Mouse (Mus musculus) layer of hippocampus, postnatal 10 days (tissue): ENCODE measurements around the gene Wipi1. TPM values are rescaled to one million over a fixed set of nuclear protein-coding genes. Genes with fewer than 3 reads are reported as not detected.

ENCODE experiments used
- DNase-seq, 2 experiments: peaks; one replicate each; pipeline ENCODE4 v3.0.0; 2021; ENCODE audit warnings: low spot score in 2 of 2
- total RNA-seq, 2 experiments: library from RNA; stranded (reverse); gene quantifications; 2 replicates each; pipeline ENCODE4 v1.2.3; 2021

The Wipi1 gene
- total RNA-seq, 2 experiments from 2014 or later, result 22.0 to 24.3 TPM

GRCm38 (mm10) chr11:109583986-109584385 is 27.8 kb downstream of the Wipi1 start:
- DNase-seq, result no peak

GRCm38 (mm10) chr11:109579999-109580398 is 31.8 kb downstream of the Wipi1 start:
- no peak for DNase-seq

- DNase-seq, result no peak
Observed at GRCm38 (mm10) chr11:109578536-109578935, 33.2 kb downstream of the Wipi1 start.

- DNase-seq, result no peak
Observed at GRCm38 (mm10) chr11:109575832-109576231, 35.9 kb downstream of the Wipi1 start.

- no peak for DNase-seq
Observed at GRCm38 (mm10) chr11:109574604-109575003, 37.2 kb downstream of the Wipi1 start.

- DNase-seq, result no peak
Observed at GRCm38 (mm10) chr11:109572051-109572450, 39.7 kb downstream of the Wipi1 start.

GRCm38 (mm10) chr11:109569809-109570208 is 42.0 kb downstream of the Wipi1 start:
- DNase-seq, result no peak

GRCm38 (mm10) chr11:109569007-109569618 is 42.7 kb downstream of the Wipi1 start:
- no peak for DNase-seq

GRCm38 (mm10) chr11:109564466-109565214 is 47.1 kb downstream of the Wipi1 start:
- no peak for DNase-seq

GRCm38 (mm10) chr11:109563708-109564107 is 48.1 kb downstream of the Wipi1 start:
- DNase-seq, result no peak

GRCm38 (mm10) chr11:109561445-109561844 is 50.3 kb downstream of the Wipi1 start:
- no peak for DNase-seq

GRCm38 (mm10) chr11:109560793-109561257 is 50.9 kb downstream of the Wipi1 start:
- peak; percentile 19 to 27 for DNase-seq

GRCm38 (mm10) chr11:109559241-109559640 is 52.5 kb downstream of the Wipi1 start:
- DNase-seq, result no peak

GRCm38 (mm10) chr11:109557419-109557818 is 54.3 kb downstream of the Wipi1 start:
- no peak for DNase-seq

- DNase-seq, result no peak
Observed at GRCm38 (mm10) chr11:109556130-109556529, 55.6 kb downstream of the Wipi1 start.

GRCm38 (mm10) chr11:109554443-109554842 is 57.3 kb downstream of the Wipi1 start:
- no peak for DNase-seq

- no peak for DNase-seq
Observed at GRCm38 (mm10) chr11:109553921-109554320, 57.8 kb downstream of the Wipi1 start.

GRCm38 (mm10) chr11:109549599-109550290 is 62.0 kb downstream of the Wipi1 start:
- no peak for DNase-seq

- DNase-seq, result no peak
Observed at GRCm38 (mm10) chr11:109547652-109548051, 64.1 kb downstream of the Wipi1 start.

GRCm38 (mm10) chr11:109546305-109547001 is 65.3 kb downstream of the Wipi1 start:
- DNase-seq, result no peak

GRCm38 (mm10) chr11:109545700-109546143 is 66.0 kb downstream of the Wipi1 start:
- no peak for DNase-seq
